Mouse (Mus musculus) heart, adult 2 months (tissue): ENCODE measurements at regions not wholly inside any gene's neighbourhood (a gene's known extent, or its start where the extent isn't known, plus 50 kb on each side); places are given as distances from the start of the nearest gene placed in this dataset.

Experiments
- CTCF ChIP-seq: fragments of 200-600 bp; IDR thresholded peaks from 2 replicates; pipeline ENCODE4 v1.8.1; 2022; ENCODE audit warnings: antibody characterized with exemption, mild to moderate bottlenecking, moderate library complexity
- EP300 ChIP-seq: fragments of 200-500 bp; IDR thresholded peaks from 2 replicates; pipeline ENCODE4 v1.6.1; 2011; ENCODE audit warnings: low read depth, low read length, control low read depth; ENCODE audit not compliant: insufficient read depth
- POLR2A ChIP-seq: fragments of 200-500 bp; IDR thresholded peaks from 2 replicates; pipeline ENCODE4 v1.6.1; 2011; ENCODE audit warnings: mild to moderate bottlenecking, low read depth, low read length, control low read depth; ENCODE audit not compliant: insufficient read depth

- TF ChIP-seq CTCF (no peak), POLR2A (no peak), EP300 (no peak)
Observed at GRCm38 (mm10) chrX:11755046-11755445, 405.1 kb downstream of the Bcor start.
